Mouse (Mus musculus) spleen, adult 2 months (tissue): ENCODE measurements around the gene Gatad2b. TPM values are rescaled to one million over a fixed set of nuclear protein-coding genes. Genes with fewer than 3 reads are reported as not detected.
"Not testable (repeated sequence)": the region's sequence is repeated elsewhere in the genome, so short reads cannot be mapped to it uniquely, and the experiment has no call there.

Source experiments
- DNase-seq, 2 experiments: peaks; one replicate each; pipeline versions ENCODE4 v3.0.0 to v3.0.0-alpha.2; 2012 to 2021; ENCODE audit warnings: low spot score in 2 of 2, low read depth in 1 of 2
- H3K27ac ChIP-seq: fragments of 200-500 bp; 2 replicates; pipeline ENCODE4 v1.5.1; 2012; ENCODE audit warnings: low read length, inconsistent platforms; ENCODE audit not compliant: insufficient read depth
- H3K27me3 ChIP-seq: fragments of 200-500 bp; 2 replicates; pipeline ENCODE4 v1.6.1; 2012; ENCODE audit warnings: mild to moderate bottlenecking, moderate library complexity, low read length, inconsistent platforms; ENCODE audit not compliant: control insufficient read depth, insufficient read depth
- H3K36me3 ChIP-seq: fragments of 200-500 bp; 2 replicates; pipeline ENCODE4 v1.6.1; 2012; ENCODE audit warnings: mild to moderate bottlenecking, low read length, inconsistent platforms; ENCODE audit not compliant: control insufficient read depth, insufficient read depth
- H3K4me1 ChIP-seq: fragments of 200-500 bp; 2 replicates; pipeline ENCODE4 v1.6.1; 2011; ENCODE audit warnings: inconsistent platforms; ENCODE audit not compliant: control insufficient read depth, insufficient read depth, insufficient read length
- H3K4me3 ChIP-seq: fragments of 200-500 bp; 2 replicates; pipeline ENCODE4 v1.5.1; 2011; ENCODE audit warnings: mild to moderate bottlenecking, inconsistent platforms; ENCODE audit not compliant: insufficient read depth, insufficient read length; ENCODE audit errors: extremely low read depth
- CTCF ChIP-seq: fragments of 200-500 bp; IDR thresholded peaks from 2 replicates; pipeline ENCODE4 v1.5.1; 2011; ENCODE audit warnings: mild to moderate bottlenecking, inconsistent platforms; ENCODE audit not compliant: insufficient read depth, insufficient read length, insufficient replicate concordance; ENCODE audit errors: extremely low read depth
- POLR2A ChIP-seq: fragments of 200-500 bp; IDR thresholded peaks from 2 replicates; pipeline ENCODE4 v1.6.1; 2011; ENCODE audit warnings: low read depth, low read length, inconsistent platforms
- WGBS: fragments of 180-500 bp; shearing (Covaris S2); methylation state at CpG from one replicate; pipeline ENCODE4 v1.1.7; 2018; 5-methylcytosine and 5-hydroxymethylcytosine counted together
- polyA plus RNA-seq: library from polyadenylated mRNA; depleted of rRNA; stranded (reverse); fragments of >200 nt; gene quantifications from 2 replicates; pipeline ENCODE4 v1.2.3, GENCODE M21; 2012

Gene Gatad2b
- polyA plus RNA-seq, 1 experiment: 26.9 TPM

DNA sequence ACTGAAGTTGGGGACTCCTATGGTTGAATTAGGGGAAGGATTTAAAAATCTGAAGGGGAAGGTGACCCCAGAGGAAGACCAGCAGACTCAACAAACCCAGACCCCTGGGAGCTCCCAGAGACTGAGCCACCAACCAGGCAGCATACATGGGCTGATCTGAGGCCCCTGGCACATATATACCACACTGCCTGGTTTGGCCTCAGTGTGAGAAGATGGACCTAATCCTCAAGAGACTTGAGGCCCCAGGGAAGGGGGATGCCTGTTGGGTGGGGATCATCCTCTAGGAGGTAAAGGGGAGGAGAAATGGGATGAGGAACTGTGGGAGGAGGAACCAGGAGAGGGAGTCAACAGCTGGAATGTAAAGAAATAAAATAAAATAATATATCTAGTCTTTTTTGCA lies 21.3 kb downstream of the Gatad2b start:
- no peaks in the 10 kb centered on the region for H3K36me3 ChIP-seq
- TF ChIP-seq POLR2A: no peak
- TF ChIP-seq CTCF: no peak
- no peak for DNase-seq
- H3K27ac ChIP-seq: no peak overlapping the region
- H3K27me3 ChIP-seq: no peaks in the 10 kb centered on the region
- H3K4me3 ChIP-seq: no peak overlapping the region
- peaks cover 1% of the 10 kb centered on the region for H3K4me1 ChIP-seq

DNA sequence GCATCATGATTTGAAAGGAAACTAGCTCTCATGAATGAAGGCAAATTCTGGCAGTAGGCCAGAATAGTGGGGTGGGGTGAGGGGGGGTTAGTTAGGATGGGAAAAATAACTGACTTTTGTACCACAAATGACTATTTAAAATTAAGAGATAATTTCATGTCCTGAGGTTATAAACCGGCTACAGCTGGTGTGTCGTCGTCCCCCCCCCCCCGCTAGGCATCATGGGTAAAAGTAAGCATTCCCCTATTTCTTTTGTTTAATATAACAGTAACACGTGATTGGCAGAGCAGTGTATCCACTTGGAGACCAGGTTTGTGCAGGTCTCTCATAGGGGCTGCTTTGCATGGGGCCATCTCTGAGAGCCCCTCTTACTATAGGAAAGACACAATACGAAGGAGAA lies 29.3 kb downstream of the Gatad2b start:
- Histone ChIP-seq H3K4me3 (no peak overlapping the region), H3K27ac (no peak overlapping the region), H3K4me1 (peaks cover 2% of the 10 kb centered on the region), H3K36me3 (no peaks in the 10 kb centered on the region), H3K27me3 (no peaks in the 10 kb centered on the region)
- DNase-seq: no peak
- 40% methylated on average over 6 of the region's 6 CpGs for WGBS
- TF ChIP-seq POLR2A (no peak), CTCF (no peak)

DNA sequence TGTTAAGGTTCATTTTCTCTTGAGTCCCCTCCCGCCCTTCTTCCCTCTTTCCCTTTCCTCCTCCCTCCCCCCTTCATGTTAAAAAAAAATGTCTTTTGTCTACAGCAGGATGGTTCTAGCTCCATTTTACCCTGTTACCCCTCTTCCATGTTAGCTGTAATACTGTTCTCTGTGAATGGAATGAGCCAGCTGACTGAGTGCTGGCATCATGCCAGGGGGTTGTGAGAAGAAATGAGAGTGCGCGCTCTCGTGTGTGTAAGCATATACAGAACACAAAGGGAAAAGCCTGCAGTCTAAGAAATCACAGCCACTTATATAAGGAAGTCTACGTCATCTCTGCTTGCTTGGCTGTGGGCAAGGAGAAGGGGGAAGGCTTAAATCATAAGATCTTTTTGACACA lies 30.1 kb downstream of the Gatad2b start:
- no peaks in the 10 kb centered on the region for H3K36me3 ChIP-seq
- H3K27me3 ChIP-seq: no peaks in the 10 kb centered on the region
- H3K27ac ChIP-seq: no peak overlapping the region
- TF ChIP-seq POLR2A (no peak), CTCF (no peak)
- 27% methylated on average over 5 of the region's 5 CpGs for WGBS
- no peak overlapping the region for H3K4me3 ChIP-seq
- peak; percentile 38 to 52 for DNase-seq
- H3K4me1 ChIP-seq: peaks cover 2% of the 10 kb centered on the region

DNA sequence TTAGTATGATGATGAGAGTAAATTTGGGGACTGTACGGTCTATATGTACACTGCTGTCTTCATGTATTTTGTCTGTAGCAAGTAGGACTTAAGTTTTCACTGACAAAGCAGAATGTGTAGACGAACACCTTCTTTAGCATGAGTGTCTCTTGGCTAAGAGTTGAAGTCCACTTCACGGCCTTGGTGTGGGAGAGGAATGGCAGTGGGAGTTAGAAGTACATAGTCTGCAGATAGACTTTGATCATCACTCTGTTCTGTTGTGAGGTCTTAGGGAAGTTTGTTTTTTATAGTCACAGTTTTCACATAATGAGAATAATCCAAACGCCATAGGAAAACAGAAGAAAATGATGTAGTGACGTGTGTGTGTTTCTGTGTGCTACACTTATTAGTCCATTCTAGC lies 39.5 kb downstream of the Gatad2b start:
- no peak overlapping the region for H3K4me3 ChIP-seq
- no peaks in the 10 kb centered on the region for H3K36me3 ChIP-seq
- no peaks in the 10 kb centered on the region for H3K27me3 ChIP-seq
- TF ChIP-seq CTCF (no peak), POLR2A (no peak)
- no peak overlapping the region for H3K27ac ChIP-seq
- no peak for DNase-seq
- H3K4me1 ChIP-seq: no peaks in the 10 kb centered on the region
- 92% methylated on average over 5 of the region's 5 CpGs for WGBS

DNA sequence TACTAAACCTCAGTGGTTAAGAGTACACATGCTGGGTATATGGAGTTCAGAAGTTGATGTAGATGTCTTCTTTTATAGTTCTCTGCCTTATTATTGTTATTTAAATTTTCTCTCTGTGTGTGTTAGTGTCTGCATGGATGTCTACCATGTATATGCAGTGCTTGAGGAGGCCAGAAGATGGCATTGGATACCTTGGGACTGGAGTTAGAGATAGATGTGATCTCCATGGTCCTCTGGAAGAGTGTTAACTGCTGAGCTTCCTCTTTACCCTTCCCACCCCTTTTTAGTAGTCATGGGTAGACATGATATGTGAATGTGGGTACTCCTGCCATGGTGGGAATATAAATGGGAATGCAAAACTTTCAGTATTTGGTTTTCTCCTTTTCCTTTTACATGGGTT lies 42.5 kb downstream of the Gatad2b start:
- Histone ChIP-seq H3K4me1 (no peaks in the 10 kb centered on the region), H3K27ac (no peak overlapping the region), H3K36me3 (no peaks in the 10 kb centered on the region), H3K27me3 (no peaks in the 10 kb centered on the region), H3K4me3 (no peak overlapping the region)
- TF ChIP-seq CTCF (no peak), POLR2A (no peak)
- no peak for DNase-seq

- no peak for DNase-seq
- H3K4me1 ChIP-seq: no peaks in the 10 kb centered on the region
- H3K27ac ChIP-seq: no peak overlapping the region
- no peaks in the 10 kb centered on the region for H3K27me3 ChIP-seq
- no peak overlapping the region for H3K4me3 ChIP-seq
- H3K36me3 ChIP-seq: peaks cover 8% of the 10 kb centered on the region
- TF ChIP-seq POLR2A: no peak
- WGBS: 86% methylated on average over 3 of the region's 3 CpGs
These were observed 45.2 kb downstream of the Gatad2b start for GRCm38 (mm10) chr3:90338190-90338589.

DNA sequence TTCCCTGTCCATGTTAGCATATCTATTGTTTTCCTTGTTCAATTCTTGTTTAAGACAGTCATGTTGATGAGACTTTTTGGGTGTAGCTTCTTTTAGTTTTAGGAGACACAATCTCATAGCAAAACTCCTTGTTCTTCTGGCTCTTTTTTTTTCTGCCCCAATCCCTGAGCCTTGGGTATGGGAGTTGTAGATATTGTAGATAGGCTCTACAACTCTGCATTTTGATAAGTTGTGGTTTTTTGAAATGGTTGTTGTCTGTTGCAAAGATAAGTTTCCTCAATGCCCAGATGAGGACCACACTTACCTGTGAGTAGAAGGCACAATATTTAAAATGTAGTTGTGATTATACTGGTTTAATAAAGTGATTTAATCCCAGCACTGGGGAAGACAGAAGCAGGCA lies 47.2 kb downstream of the Gatad2b start:
- TF ChIP-seq CTCF: no peak
- no peak for TF ChIP-seq POLR2A

GRCm38 (mm10) chr3:90342853-90343252 lies 49.9 kb downstream of the Gatad2b start:
- not testable (repeated sequence) for H3K4me1 ChIP-seq, H3K27me3 ChIP-seq, DNase-seq, H3K4me3 ChIP-seq, H3K27ac ChIP-seq
- 85% methylated on average over 2 of the region's 2 CpGs for WGBS
- H3K36me3 ChIP-seq: peaks cover 15% of the 10 kb centered on the region

More for the DNA sequence above, 47.2 kb downstream of the Gatad2b start:
- H3K27ac ChIP-seq: no peak overlapping the region
- no peak overlapping the region for H3K4me3 ChIP-seq
- H3K4me1 ChIP-seq: no peaks in the 10 kb centered on the region
- DNase-seq: no peak
- no peaks in the 10 kb centered on the region for H3K27me3 ChIP-seq
- H3K36me3 ChIP-seq: peaks cover 8% of the 10 kb centered on the region
